Mouse (Mus musculus) lung, embryonic 15.5 days (tissue): ENCODE data around the gene Rnf43. TPM values are rescaled to one million over a fixed set of nuclear protein-coding genes. Genes with fewer than 3 reads are reported as not detected.

Experiments
- ATAC-seq: fragments of 200-750 bp; cut with Nextera tagmentation; 2 replicates; pipeline ENCODE4 v1.8.0; 2017; ENCODE audit warnings: moderate number of reproducible peaks, borderline replicate concordance; ENCODE audit not compliant: low FRiP score, low TSS enrichment; ENCODE audit errors: extremely low read depth
- H3K27ac ChIP-seq: fragments of 300-500 bp; sonication (generic); 2 replicates; pipeline ENCODE4 v1.5.1; 2015; ENCODE audit warnings: moderate library complexity, mild to moderate bottlenecking, inconsistent platforms
- H3K27me3 ChIP-seq: fragments of 300-500 bp; sonication (generic); 2 replicates; pipeline ENCODE4 v1.6.1; 2015; ENCODE audit warnings: inconsistent platforms
- H3K36me3 ChIP-seq: fragments of 300-500 bp; sonication (generic); 2 replicates; pipeline ENCODE4 v1.6.1; 2015; ENCODE audit warnings: inconsistent platforms
- H3K4me1 ChIP-seq: fragments of 300-500 bp; sonication (generic); 2 replicates; pipeline ENCODE4 v1.6.1; 2015; ENCODE audit warnings: inconsistent platforms
- H3K4me2 ChIP-seq: fragments of 300-500 bp; sonication (generic); 2 replicates; pipeline ENCODE4 v1.6.1; 2015; ENCODE audit warnings: inconsistent platforms, mild to moderate bottlenecking, moderate library complexity
- H3K4me3 ChIP-seq: fragments of 300-500 bp; sonication (generic); 2 replicates; pipeline ENCODE4 v1.5.1; 2015; ENCODE audit warnings: mild to moderate bottlenecking, inconsistent platforms
- H3K9ac ChIP-seq: fragments of 300-500 bp; sonication (generic); 2 replicates; pipeline ENCODE4 v1.6.1; 2015; ENCODE audit warnings: inconsistent platforms
- H3K9me3 ChIP-seq: fragments of 300-500 bp; sonication (generic); 2 replicates; pipeline ENCODE4 v1.6.1; 2016; ENCODE audit warnings: inconsistent platforms
- WGBS: fragments of 180-500 bp; shearing (Covaris S2); methylation state at CpG from one replicate; pipeline ENCODE4 v1.1.7; 2015; 5-methylcytosine and 5-hydroxymethylcytosine counted together
- polyA plus RNA-seq: library from polyadenylated mRNA; unstranded; fragments of >200 nt; fragmentation: Nextera tagmentation; extraction: Ambion mirVana; gene quantifications from 2 replicates; pipeline ENCODE4 v1.2.1, GENCODE M21; 2015

Gene Rnf43
- polyA plus RNA-seq, 1 experiment from 2014 or later, result 16.4 TPM

DNA sequence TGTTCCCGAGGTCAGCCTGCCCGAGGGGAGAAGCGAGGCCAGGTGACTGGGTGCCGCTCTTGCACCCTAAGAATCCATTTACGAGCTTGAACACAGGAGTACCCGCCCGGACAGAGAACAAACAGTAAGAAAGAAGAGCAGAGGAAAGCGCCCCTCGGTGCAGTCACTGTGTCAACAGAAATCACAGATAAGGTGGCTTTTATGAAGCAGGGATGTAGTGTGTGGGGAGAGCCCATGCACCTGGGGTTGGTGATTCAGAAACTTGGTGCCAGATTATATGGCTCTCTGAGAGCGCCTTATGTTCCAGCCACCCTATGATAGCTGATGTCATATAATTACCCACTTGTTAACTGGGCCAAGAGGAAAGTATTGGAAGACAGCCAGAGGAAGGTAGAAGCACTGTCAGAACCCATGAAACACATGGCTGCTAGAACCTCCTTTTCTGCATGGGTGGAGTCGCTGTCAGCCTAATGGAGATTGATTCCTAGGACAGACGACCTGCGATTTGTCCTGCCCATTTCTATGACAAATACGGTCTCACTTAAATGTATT lies 34.7 kb downstream of the Rnf43 start:
- Histone ChIP-seq H3K4me3 (no peak overlapping the region), H3K9ac (no peak overlapping the region), H3K9me3 (no peaks in the 10 kb centered on the region), H3K4me1 (peaks cover 21% of the 10 kb centered on the region; the same call in 1 of the 2 replicates), H3K27ac (peak overlapping the region; percentile 76), H3K4me2 (0 out of 2 replicates have a peak overlapping the region, but pooled peaks have one; percentile 4), H3K36me3 (no peaks in the 10 kb centered on the region), H3K27me3 (no peaks in the 10 kb centered on the region)
- WGBS, result 50% methylated on average over 14 of the region's 14 CpGs
- ATAC-seq, result 0 out of 2 replicates have a peak, but pooled peaks have one; percentile 23

GRCm38 (mm10) chr11:87698126-87698525 lies 35.6 kb downstream of the Rnf43 start:
- H3K9me3 ChIP-seq, result no peaks in the 10 kb centered on the region
- H3K9ac ChIP-seq, result no peak overlapping the region
- H3K4me3 ChIP-seq, result no peak overlapping the region
- peak overlapping the region; percentile 76 for H3K27ac ChIP-seq
- H3K27me3 ChIP-seq, result no peaks in the 10 kb centered on the region
- no peaks in the 10 kb centered on the region for H3K36me3 ChIP-seq
- ATAC-seq, result no peak
- WGBS, result 63% methylated on average over 4 of the region's 4 CpGs
- H3K4me2 ChIP-seq, result no peak overlapping the region
- peaks cover 21% of the 10 kb centered on the region; the same call in 1 of the 2 replicates for H3K4me1 ChIP-seq

DNA sequence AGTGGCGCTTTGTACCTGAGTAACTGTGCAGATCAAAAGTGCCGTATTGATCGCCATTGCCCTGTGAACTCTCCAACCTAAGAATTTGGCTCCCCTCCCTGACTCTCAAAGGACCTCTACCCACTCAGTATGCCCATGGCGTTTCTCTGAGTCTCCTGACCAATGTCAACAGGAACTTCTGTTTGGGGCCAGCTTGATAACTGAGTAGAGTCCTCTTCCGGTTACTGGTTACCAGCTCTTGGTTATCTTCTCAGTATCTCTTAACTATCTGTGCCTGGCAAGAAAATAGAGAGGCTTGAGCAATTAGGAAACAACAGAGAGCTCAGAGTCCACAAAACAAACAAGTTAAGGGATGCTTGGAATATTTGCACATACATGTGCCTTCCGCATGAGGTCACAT lies 38.6 kb downstream of the Rnf43 start:
- 74% methylated on average over 6 of the region's 6 CpGs for WGBS
- Histone ChIP-seq H3K4me1 (peaks cover 30% of the 10 kb centered on the region; the same call in 1 of the 2 replicates), H3K27ac (0 out of 2 replicates have a peak overlapping the region, but pooled peaks have one; percentile 8), H3K27me3 (no peaks in the 10 kb centered on the region), H3K9me3 (no peaks in the 10 kb centered on the region), H3K9ac (no peak overlapping the region), H3K4me3 (no peak overlapping the region), H3K4me2 (no peak overlapping the region), H3K36me3 (no peaks in the 10 kb centered on the region)
- no peak for ATAC-seq

- peaks cover 25% of the 10 kb centered on the region; the same call in 1 of the 2 replicates for H3K4me1 ChIP-seq
- H3K4me3 ChIP-seq, result no peak overlapping the region
- no peaks in the 10 kb centered on the region for H3K27me3 ChIP-seq
- no peak overlapping the region for H3K27ac ChIP-seq
- ATAC-seq, result no peak
- no peaks in the 10 kb centered on the region for H3K36me3 ChIP-seq
- no peaks in the 10 kb centered on the region for H3K9me3 ChIP-seq
- no peak overlapping the region for H3K4me2 ChIP-seq
- no peak overlapping the region for H3K9ac ChIP-seq
- WGBS, result 54% methylated on average over 14 of the region's 14 CpGs
Observed at GRCm38 (mm10) chr11:87701877-87702620, 39.5 kb downstream of the Rnf43 start.

GRCm38 (mm10) chr11:87703654-87704053 lies 41.1 kb downstream of the Rnf43 start:
- 69% methylated on average over 5 of the region's 5 CpGs for WGBS
- no peak overlapping the region for H3K4me2 ChIP-seq
- H3K27ac ChIP-seq, result no peak overlapping the region
- no peaks in the 10 kb centered on the region for H3K27me3 ChIP-seq
- H3K4me3 ChIP-seq, result no peak overlapping the region
- H3K9me3 ChIP-seq, result no peaks in the 10 kb centered on the region
- peaks cover 24% of the 10 kb centered on the region; the same call in 1 of the 2 replicates for H3K4me1 ChIP-seq
- no peak overlapping the region for H3K9ac ChIP-seq
- no peaks in the 10 kb centered on the region for H3K36me3 ChIP-seq
- no peak for ATAC-seq

- Histone ChIP-seq H3K4me2 (no peak overlapping the region), H3K4me1 (peaks cover 29% of the 10 kb centered on the region), H3K9ac (no peak overlapping the region), H3K27ac (no peak overlapping the region), H3K9me3 (no peaks in the 10 kb centered on the region), H3K4me3 (no peak overlapping the region), H3K36me3 (no peaks in the 10 kb centered on the region), H3K27me3 (no peaks in the 10 kb centered on the region)
- 62% methylated on average over 9 of the region's 9 CpGs for WGBS
- ATAC-seq, result no peak
Observed at GRCm38 (mm10) chr11:87704289-87704688, 41.8 kb downstream of the Rnf43 start.

GRCm38 (mm10) chr11:87707570-87707969 lies 45.0 kb downstream of the Rnf43 start:
- Histone ChIP-seq H3K27ac (peak overlapping the region; percentile 0; the same call in 1 of the 2 replicates), H3K4me3 (no peak overlapping the region), H3K4me2 (no peak overlapping the region), H3K36me3 (no peaks in the 10 kb centered on the region), H3K27me3 (no peaks in the 10 kb centered on the region), H3K4me1 (peaks cover 35% of the 10 kb centered on the region), H3K9me3 (no peaks in the 10 kb centered on the region), H3K9ac (no peak overlapping the region)
- WGBS, result 54% methylated on average over 8 of the region's 8 CpGs
- ATAC-seq, result no peak

DNA sequence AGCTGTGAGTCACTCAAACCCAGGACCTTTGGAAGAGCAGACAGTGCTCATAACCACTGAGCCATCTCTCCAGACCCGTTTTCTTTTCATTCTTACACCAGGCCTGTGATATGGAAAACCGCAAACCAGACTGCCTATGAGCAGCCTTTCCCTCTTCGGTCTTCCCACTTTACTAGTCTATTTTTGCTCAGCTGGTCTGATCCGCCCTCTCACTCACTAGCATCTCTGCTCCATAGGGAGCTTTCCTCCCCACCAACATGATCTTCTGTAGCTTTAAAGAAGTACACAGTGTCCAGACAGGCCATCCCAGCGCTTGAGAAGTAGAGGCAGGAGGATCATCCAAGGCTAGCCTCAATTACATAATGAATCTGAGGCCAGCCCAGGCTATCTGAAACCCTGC lies 46.5 kb downstream of the Rnf43 start:
- 62% methylated on average over 5 of the region's 5 CpGs for WGBS
- no peak overlapping the region; the same call in 1 of the 2 replicates for H3K9ac ChIP-seq
- no peaks in the 10 kb centered on the region for H3K9me3 ChIP-seq
- no peak for ATAC-seq
- no peaks in the 10 kb centered on the region for H3K36me3 ChIP-seq
- peaks cover 29% of the 10 kb centered on the region for H3K4me1 ChIP-seq
- H3K27me3 ChIP-seq, result no peaks in the 10 kb centered on the region
- peak overlapping the region; percentile 91 for H3K27ac ChIP-seq
- H3K4me3 ChIP-seq, result no peak overlapping the region
- H3K4me2 ChIP-seq, result peak overlapping the region; percentile 55

DNA sequence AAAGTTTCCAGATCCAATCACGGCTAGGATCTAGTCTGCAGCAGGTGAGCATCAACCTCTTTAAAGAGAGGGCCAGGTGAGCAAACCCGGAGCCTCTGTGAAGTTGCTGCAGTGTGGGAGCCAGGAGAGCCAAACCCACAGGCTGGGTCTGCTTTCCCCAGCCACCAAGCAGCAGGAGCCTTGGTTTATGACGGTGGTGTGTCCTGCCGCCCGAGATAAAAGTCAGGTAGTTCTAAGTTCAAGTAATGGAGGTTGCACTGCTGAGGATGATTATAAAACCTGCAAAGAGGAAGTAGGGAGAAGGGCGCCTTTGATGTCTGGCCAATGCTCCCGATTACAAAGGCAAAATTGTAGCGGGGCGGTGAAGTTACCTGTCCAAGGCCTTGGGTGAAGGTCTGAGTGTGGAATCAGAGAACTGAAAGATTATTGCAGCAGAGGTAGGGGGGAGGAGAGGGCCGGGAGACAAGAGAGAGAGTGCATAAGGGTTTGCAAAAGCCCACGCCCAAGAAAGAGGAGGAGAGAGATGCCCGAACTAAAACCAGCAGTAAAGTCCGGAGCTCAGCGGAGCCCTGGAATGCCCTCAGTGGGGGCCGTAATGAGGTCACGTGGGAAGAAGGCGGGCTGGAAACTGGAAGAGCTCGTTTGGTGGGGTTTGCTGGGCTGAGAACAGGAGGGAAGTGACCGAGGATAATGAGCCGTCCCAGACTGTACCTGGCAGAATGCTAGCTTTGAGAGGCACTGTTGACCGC lies 47.2 kb downstream of the Rnf43 start:
- H3K4me2 ChIP-seq, result peak overlapping the region; percentile 55
- no peaks in the 10 kb centered on the region for H3K36me3 ChIP-seq
- peak overlapping the region; percentile 91 for H3K27ac ChIP-seq
- no peaks in the 10 kb centered on the region for H3K9me3 ChIP-seq
- peak overlapping the region; percentile 33; the same call in 1 of the 2 replicates for H3K9ac ChIP-seq
- 7% methylated on average over 21 of the region's 21 CpGs for WGBS
- H3K4me1 ChIP-seq, result peaks cover 25% of the 10 kb centered on the region
- no peaks in the 10 kb centered on the region for H3K27me3 ChIP-seq
- H3K4me3 ChIP-seq, result peak overlapping the region; percentile 30
- peak; percentile 83 for ATAC-seq

DNA sequence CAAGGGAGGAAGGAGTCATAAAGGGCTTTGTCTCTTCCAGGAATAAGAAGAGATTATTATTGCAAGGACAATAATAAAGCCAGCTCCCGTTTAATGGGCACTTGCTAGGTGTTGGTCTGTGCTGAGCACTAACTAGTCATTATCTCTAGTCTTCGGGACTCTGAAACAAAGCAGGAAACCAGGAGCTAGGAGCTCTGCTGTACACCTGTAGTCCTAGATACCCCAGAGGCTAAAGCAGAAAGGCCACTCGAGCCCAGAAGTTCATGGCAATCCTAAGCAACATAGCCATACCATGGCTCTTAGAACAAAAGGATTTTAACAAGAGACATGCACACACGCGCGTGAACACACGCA lies 47.7 kb downstream of the Rnf43 start:
- Histone ChIP-seq H3K4me2 (peak overlapping the region; percentile 55), H3K9me3 (no peaks in the 10 kb centered on the region), H3K27ac (peak overlapping the region; percentile 91), H3K4me1 (peaks cover 25% of the 10 kb centered on the region), H3K36me3 (no peaks in the 10 kb centered on the region), H3K4me3 (peak overlapping the region; percentile 30), H3K9ac (peak overlapping the region; percentile 33; the same call in 1 of the 2 replicates), H3K27me3 (no peaks in the 10 kb centered on the region)
- WGBS, result 35% methylated on average over 7 of the region's 7 CpGs
- ATAC-seq, result no peak

DNA sequence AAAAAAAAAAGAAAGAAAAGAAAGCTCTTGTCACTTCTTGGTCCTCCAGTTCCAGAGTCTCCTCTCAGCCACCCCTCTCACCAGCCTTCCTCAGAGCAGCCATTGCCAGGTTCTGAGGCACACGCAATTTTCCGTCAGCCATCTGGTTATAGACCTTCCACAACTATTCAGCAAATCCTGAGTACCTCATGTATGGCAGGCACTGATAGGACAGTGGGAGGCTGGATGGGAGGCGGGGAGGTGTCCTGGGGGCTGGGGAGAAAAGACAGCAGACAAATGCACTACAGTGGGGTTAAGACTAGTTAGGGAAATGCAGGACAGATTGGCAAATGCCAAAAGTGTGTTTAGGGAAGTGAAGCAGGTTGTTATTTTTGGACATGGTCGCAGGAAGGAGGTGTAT lies 49.7 kb downstream of the Rnf43 start:
- no peak overlapping the region for H3K4me3 ChIP-seq
- no peak for ATAC-seq
- H3K9me3 ChIP-seq, result no peaks in the 10 kb centered on the region
- no peak overlapping the region for H3K9ac ChIP-seq
- H3K27ac ChIP-seq, result no peak overlapping the region
- H3K4me2 ChIP-seq, result no peak overlapping the region
- peaks cover 25% of the 10 kb centered on the region for H3K4me1 ChIP-seq
- no peaks in the 10 kb centered on the region for H3K27me3 ChIP-seq
- WGBS, result 68% methylated on average over 4 of the region's 4 CpGs
- H3K36me3 ChIP-seq, result no peaks in the 10 kb centered on the region

- no peak overlapping the region for H3K27ac ChIP-seq
- H3K4me1 ChIP-seq, result peaks cover 4% of the 10 kb centered on the region; the same call in 1 of the 2 replicates
- no peaks in the 10 kb centered on the region for H3K9me3 ChIP-seq
- WGBS, result 75% methylated on average over 4 of the region's 4 CpGs
- H3K9ac ChIP-seq, result no peak overlapping the region
- ATAC-seq, result no peak
- H3K4me2 ChIP-seq, result no peak overlapping the region
- no peak overlapping the region for H3K4me3 ChIP-seq
- H3K27me3 ChIP-seq, result no peaks in the 10 kb centered on the region
- H3K36me3 ChIP-seq, result peaks cover 7% of the 10 kb centered on the region; the same call in 1 of the 2 replicates
Observed at GRCm38 (mm10) chr11:87715999-87716398, 53.5 kb downstream of the Rnf43 start.
